Mouse (Mus musculus): ENCODE results near the gene Abcf2.

Gene Abcf2

DNA sequence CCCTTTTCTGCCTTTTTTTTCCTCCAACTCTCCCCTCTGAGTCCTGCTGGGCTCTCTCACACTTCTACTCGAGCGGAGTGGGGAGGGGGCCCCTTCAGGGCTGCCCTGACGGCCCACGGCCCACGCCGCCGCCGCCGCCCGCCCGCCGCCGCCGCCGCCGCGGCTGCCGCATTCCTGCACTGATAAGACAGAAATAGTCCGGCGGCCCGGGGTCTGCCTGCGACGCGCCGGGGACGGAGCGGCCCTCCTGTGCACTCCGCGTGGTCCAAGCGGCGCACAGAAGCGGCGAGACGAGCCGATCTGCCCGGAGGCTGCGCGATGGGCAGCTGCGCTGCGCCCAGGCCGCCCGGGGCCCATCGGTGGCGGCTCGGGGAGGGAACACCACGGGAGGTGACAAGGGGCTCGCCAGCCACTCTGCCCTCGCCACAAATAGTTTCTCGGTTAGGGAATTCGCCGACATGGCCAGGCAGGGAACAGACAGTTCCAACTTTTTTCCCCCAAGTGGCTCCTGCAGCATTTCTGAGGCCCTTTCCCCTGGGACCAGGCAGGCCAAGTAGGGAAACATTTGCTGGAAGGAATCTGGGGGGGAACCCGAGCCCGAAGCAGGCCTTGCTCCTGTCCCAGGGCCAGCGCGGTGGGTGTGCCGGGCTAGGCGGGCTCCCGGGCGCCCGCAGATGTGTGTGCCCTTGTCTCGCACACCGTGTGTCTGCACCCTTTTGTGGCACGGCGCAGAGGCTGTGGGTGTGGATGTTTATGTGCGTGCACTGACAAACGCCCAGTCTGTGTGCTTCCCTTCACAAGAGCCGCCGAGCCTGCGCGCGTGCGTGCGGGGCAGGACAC is 24.9 kb upstream of the Abcf2 start:
- DNase-seq (ENCODE audit: low spot score), result peak; percentile 82

GRCm38 (mm10) chr5:24601071-24601835 is 24.0 kb upstream of the Abcf2 start:
- DNase-seq (ENCODE audit: low spot score), result peak; percentile 59

DNA sequence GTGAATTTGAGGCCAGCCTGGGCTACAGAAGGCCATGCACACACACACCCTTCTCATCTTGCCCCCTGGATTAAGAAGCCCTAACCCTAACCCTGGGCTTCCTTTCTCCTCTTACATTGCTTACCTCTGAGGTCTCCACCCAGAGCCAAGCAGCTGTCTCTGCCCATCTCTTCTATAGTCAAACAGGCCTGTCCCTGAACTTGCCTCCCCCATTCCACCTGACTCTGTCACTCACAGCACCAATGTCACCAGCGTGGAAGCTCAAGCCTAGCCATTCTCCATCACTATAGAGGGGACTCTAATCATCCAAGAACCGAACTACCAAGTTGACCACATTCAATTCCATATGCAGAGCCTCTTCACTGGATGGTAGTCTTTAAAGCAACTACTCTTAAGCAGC is 23.0 kb upstream of the Abcf2 start:
- no peak for DNase-seq (ENCODE audit: low spot score)

DNA sequence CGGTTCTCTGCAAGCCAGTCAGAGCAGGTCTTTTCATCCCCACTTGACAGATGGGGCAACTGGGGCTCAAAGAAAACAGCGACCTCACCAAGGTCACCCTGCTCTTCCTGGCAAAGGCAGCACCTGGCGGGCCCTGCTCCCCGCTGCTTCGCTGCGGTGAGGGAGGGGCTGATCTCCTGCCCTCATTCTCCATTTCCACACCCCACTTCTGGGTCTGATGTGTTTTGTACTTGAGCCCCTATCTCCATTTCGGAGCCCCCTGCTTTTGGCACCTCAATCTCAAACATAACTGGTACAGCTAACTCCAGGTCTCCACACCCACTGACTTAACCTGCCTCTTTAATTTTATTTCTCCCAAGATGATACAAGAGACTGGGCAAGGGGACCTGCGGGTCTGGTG is 21.9 kb upstream of the Abcf2 start:
- DNase-seq (ENCODE audit: low spot score), result no peak

- DNase-seq (ENCODE audit: low spot score), result peak; percentile 73
These were observed 21.3 kb upstream of the Abcf2 start for GRCm38 (mm10) chr5:24598570-24599006.

DNA sequence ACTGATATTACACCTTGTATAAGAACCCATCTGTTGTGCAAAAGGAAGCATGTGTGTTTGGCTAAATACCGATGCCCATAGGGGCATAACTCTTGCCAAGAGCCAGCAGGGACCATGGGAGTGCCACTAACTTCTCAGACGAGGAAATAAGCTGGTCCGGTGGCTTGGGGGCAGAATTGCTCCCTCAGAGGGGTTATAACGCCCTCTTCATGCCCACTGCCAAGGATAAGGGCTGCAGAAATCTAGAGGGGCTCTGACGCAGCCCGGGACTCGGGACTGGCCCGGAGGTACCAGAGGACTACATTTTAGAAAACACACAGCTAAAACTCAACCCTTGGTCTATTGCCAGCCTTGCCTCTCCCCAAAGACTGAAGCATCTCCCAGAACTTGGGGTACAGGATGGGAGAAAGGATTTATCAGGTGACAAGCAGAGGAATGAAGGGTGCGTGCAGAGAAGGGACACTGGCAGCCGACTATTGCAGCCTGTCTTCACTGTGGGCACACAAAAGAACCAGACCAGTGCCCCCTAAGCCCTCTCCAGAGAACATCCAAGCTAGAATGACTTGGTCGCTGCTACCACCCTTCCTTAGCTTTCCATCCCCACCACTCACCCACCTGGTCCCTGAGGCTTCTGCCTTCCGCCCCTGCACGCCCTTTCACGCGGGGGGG is 20.8 kb upstream of the Abcf2 start:
- no peak for DNase-seq (ENCODE audit: low spot score)

- DNase-seq (ENCODE audit: low spot score), result peak; percentile 59
These were observed 20.0 kb upstream of the Abcf2 start for GRCm38 (mm10) chr5:24597221-24597728.

DNA sequence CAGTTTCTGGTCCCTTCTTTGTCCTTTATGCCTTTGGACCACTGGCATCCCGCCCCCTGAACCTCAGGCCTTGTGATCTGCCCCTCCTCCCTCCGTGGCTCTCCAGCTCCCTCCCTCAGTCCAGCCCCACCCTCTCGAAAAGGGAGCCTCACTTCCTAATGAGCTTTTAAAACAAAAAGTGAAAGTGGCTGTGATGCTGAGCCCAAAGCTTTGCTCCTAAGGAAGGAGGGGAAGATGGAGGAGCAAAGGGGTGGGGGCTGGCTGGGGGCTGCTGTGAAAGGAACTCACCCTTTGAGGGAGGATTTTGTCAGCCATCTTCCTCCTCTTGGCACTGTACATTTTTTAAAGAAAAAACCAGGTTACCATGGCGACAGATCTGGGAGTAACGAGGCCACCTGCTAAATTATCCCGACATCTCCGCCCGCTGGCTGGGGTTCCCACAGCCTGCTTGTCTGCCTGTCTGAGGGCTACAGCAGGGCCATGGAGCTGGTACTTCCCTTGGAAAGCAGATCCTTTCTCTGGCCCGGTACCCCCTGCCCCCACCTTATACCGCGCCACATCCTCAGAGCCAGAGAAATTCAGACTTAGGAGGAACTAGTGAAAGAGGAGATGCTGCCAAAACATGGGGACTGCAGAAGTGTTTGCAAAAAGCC is 19.4 kb upstream of the Abcf2 start:
- no peak for DNase-seq (ENCODE audit: low spot score)

DNA sequence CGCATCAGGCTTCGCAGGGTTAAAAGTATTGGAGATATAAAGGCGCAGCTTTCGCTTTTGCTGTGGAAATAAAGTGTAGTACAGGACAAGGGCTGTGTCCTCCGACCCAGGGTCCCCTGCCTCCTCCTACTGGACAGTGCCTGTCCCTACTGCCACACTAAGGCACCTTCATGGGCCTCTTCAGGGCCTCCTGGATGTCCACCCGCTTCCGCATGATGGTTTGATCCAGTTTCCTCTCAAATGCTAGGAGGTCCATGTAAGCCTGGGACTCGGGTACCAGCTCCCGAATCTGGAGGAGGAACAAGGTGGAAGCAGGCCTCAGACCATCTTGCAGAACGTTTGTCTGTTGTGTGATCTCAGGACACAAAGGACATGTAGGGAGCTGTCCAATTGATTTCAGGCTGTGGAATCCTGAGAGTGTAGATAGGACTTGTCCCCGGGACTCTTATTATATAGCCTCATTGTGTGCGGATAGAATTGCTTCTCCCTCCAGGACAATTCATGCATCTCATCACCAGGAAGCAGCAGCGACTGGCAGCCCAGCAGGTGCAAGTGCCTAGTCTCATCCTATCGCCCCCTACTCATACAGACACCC is 18.6 kb upstream of the Abcf2 start:
- no peak for DNase-seq (ENCODE audit: low spot score)

DNA sequence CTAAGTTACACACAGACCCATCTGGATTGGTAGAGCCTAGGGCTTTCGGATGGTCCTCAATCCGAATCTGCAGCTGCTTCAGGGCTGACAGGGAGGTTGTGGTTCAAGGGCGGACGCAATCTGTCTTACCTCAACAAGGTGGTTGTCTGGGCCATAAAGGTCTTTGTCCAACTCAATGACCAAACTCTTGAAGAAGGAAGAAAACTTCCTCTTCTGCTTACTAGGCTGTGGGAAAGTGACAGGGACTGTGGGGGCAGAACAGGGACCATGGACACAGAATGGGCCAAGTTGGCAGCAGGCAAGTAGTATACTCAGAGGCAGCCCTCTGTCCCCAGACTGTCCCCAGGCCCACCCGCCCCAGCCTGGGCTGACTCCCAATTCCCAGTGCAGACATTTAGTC is 18.0 kb upstream of the Abcf2 start:
- no peak for DNase-seq (ENCODE audit: low spot score)

DNA sequence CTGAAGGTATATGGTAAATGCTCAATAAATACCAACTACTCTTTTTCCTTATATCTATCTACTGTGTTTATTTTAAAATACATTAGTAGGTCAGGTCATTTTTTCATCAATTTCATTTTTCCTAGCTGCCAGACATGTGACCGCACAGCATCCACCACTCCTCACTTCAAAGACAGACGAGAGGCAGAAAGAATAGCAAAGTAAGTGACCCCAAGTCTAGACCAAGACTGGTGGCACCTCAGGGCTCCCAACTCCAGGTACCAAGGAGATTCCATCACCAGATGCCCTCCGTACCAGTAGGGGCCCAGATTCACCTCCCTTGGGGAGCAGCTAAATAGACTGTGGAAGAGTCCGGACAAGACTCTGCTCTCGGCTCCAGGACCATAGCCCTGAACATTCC is 17.1 kb upstream of the Abcf2 start:
- no peak for DNase-seq (ENCODE audit: low spot score)

GRCm38 (mm10) chr5:24593928-24594327 is 16.7 kb upstream of the Abcf2 start:
- no peak for DNase-seq (ENCODE audit: low spot score)

GRCm38 (mm10) chr5:24593230-24593629 is 16.0 kb upstream of the Abcf2 start:
- no peak for DNase-seq (ENCODE audit: low spot score)

- DNase-seq (ENCODE audit: low spot score), result no peak
These were observed 15.3 kb upstream of the Abcf2 start for GRCm38 (mm10) chr5:24592471-24593160.

GRCm38 (mm10) chr5:24591796-24592470 is 14.7 kb upstream of the Abcf2 start:
- DNase-seq (ENCODE audit: low spot score), result no peak

GRCm38 (mm10) chr5:24591268-24591721 is 14.0 kb upstream of the Abcf2 start:
- DNase-seq (ENCODE audit: low spot score), result no peak

- DNase-seq (ENCODE audit: low spot score), result no peak
These were observed 12.5 kb upstream of the Abcf2 start for GRCm38 (mm10) chr5:24589511-24590500.

DNA sequence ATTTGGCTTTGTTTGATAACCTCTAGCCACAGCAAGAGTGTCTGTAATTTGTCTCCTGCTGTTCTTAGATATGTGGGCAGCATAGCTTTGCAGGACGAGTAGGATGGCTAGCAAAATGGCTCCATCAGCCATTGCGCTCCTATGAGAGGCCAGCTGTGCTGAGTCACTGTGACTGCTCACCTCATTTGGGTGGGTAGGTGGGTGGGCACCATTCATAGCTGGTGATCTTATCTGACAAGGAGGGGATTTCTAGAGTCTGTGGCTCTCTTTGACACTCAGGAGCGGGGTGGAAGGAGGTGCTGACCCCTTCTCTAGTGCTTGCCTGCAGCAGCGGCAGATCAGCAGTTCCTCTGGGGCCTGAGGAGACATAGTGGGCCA is 9.9 kb upstream of the Abcf2 start:
- DNase-seq (ENCODE audit: low spot score), result no peak
